Mouse (Mus musculus) liver, adult 2 months (tissue): ENCODE measurements around the gene Hmox2.

Source experiments
- CTCF ChIP-seq: fragments of 200-500 bp; IDR thresholded peaks from 2 replicates; pipeline ENCODE4 v1.5.1; 2011; ENCODE audit warnings: low read depth, low read length, control low read depth
- POLR2A ChIP-seq: fragments of 200-500 bp; IDR thresholded peaks from 2 replicates; pipeline ENCODE4 v1.6.1; 2011; ENCODE audit warnings: low read length, control low read depth; ENCODE audit not compliant: insufficient read depth; ENCODE audit errors: extremely low read depth

GRCm38 (mm10) chr16:4679121-4680018, 46.8 kb upstream of the Hmox2 start, which contains the start of gene Coro7:
- TF ChIP-seq CTCF (no peak), POLR2A (peak; percentile 71; the same call in 1 of the 2 replicates)
